ENCODE assay signal across 8 mouse cellular contexts in the genomic region with DNA sequence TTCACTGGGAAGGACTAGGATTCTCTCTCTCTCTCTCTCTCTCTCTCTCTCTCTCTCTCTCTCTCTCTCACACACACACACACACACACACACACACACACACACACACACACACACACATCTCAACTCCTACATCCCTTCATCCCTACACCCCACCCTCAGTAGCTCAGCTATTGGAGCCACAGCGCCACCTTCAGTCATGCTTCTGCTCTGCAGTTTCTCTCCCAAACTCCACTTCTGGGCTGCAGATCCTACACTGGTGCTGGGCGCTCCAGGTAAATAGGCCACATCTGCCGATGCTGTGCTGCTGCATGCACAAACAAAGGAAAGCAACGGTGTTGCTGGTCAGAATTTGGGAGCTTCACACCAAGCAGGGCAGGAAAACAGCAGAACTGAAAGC.
A peak's percentile ranks its signal among the peaks of the same experiment; 100 is the strongest.
DNase-seq lines count a peak whose midpoint lies in the region; ATAC-seq and TF ChIP-seq lines count a peak whose summit lies in the region.

No protein-coding gene starts in this region.

- H3K4me3 ChIP-seq in ES-Bruce4 (ENCODE audit: low read depth, low read length), result no peak overlapping the region

- DNase-seq in CD4-positive, CD25-positive, alpha-beta regulatory T cell, adult 2 months (ENCODE audit: low read depth, low spot score), result peak; percentile 12
- peak; percentile 35 for DNase-seq in cerebellum, adult 8-10 months
- peak; percentile 82 to 84 for DNase-seq in frontal cortex, postnatal 36 days (ENCODE audit: low spot score in 2 of 2)
- DNase-seq in layer of hippocampus, adult 9-10 months (ENCODE audit: low spot score), result peak; percentile 44
- DNase-seq in lung, postnatal 25 days (ENCODE audit: low spot score), result peak; percentile 44
- peak; percentile 86 for DNase-seq in right cerebral cortex, postnatal 4 days

- ATAC-seq in CD4-positive, CD25-positive, alpha-beta regulatory T cell, adult 4 months, result no peak

- no peaks in the 10 kb centered on the region for H3K4me1 ChIP-seq in ES-Bruce4 (ENCODE audit: control insufficient read depth, insufficient read depth, low read length)

- no peak overlapping the region for H3K27ac ChIP-seq in ES-Bruce4 (ENCODE audit: insufficient read depth, low read length)

- no peaks in the 10 kb centered on the region for H3K27me3 ChIP-seq in ES-Bruce4 (ENCODE audit: control insufficient read depth, insufficient read depth, low read length, poor library complexity, severe bottlenecking)

- TF ChIP-seq POLR2A in ES-Bruce4 (IDR thresholded peaks at IDR 0.05; ENCODE audit: insufficient read depth, low read length), result no peak

- H3K36me3 ChIP-seq in ES-Bruce4 (ENCODE audit: control insufficient read depth, insufficient read depth, low read length, poor library complexity, severe bottlenecking), result no peaks in the 10 kb centered on the region

- TF ChIP-seq EP300 in ES-Bruce4 (IDR thresholded peaks at IDR 0.05; ENCODE audit: insufficient read depth, low read depth, low read length), result no peak

- H3K9ac ChIP-seq in ES-Bruce4 (ENCODE audit: low read depth, poor library complexity, severe bottlenecking), result no peak overlapping the region

- TF ChIP-seq CTCF in ES-Bruce4 (IDR thresholded peaks at IDR 0.05; ENCODE audit: low read depth, low read length), result peak; percentile 89

- H3K9me3 ChIP-seq in ES-Bruce4 (replicated peaks; ENCODE audit: control insufficient read depth, insufficient read depth, low read length, poor library complexity, severe bottlenecking), result no peaks in the 10 kb centered on the region

Comparison
In these comparisons a context has a peak if more than half of its experiments do, and no peak if none do; other contexts are left out.
1. DNase-seq: peak in every context shown above with its lines; median percentile 86 in right cerebral cortex, postnatal 4 days; 83 in frontal cortex, postnatal 36 days; 44 in layer of hippocampus, adult 9-10 months; 44 in lung, postnatal 25 days; 35 in cerebellum, adult 8-10 months; 12 in CD4-positive, CD25-positive, alpha-beta regulatory T cell, adult 2 months.